Mouse (Mus musculus): ENCODE data around the gene Gabarapl2.
A peak's percentile ranks its signal among the peaks of the same experiment; 100 is the strongest.

Gene Gabarapl2

DNA sequence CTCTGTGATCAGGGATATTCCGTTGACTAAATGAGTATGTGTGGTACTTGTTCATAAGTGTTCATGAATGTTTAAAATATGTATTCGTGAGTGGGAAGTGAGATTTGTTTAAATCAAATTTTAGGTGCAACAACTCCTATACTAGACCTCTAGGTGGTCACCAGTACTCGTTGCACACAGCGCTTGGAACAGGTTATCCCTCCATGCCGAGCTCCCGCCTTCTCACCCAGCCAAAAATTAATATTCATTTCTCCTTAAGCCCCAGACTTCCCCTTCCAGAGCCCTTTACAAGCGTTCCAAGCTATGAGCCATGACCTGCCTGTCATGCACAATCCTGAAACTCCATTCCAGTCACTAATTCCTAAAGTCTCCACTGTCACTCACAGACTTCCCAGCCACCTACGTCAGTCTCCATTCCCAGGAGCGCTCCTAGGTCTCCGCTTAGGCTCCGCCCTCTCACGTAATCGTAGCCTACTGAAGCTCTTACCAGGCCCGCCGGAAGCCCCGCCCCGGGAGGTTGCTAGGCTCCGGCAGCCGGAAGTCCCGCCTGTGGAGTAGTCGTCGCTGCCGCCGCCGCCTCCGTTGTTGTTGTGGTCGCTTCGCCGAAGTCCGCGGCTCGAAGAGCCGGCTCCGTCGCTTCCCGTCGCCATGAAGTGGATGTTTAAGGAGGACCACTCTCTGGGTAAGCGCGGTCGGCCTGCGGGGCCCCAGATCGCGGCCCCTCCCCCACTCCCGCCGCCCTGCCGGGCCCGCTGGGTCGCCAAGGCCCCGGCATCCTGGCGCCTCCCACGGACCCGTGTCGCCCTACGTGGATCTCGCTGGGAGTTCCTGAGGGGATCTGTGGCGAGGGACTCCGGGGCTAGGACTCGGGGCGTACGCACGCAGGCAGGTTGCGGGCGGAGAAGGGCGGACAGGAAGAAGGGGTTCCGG is at the start of gene Gabarapl2:
Gabarapl2 (plus strand) TSS at position 533 of the 930 bp plus-strand sequence.
- peak; percentile 99 for DNase-seq

DNA sequence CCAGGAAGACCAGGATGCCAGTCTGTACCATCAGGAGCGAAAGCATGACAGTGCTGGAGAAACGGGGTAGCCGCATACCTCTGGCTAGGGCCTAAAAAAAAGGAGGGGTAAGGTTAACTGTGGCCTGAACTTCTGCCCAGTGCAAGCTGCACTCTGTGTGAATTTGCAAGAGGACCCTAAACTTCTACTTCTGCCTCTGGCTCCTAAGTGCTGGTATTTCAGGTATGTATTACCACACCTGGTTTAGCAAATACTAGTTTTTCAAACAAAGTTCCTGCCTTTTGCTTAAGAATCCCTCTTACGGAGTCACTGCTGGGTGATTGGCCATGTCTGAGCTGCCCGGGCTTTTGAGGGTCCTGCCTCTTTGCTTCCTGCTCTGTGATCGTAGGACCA is 49.6 kb upstream of the Gabarapl2 start:
- DNase-seq = no peak

- DNase-seq = no peak
These were observed 48.5 kb upstream of the Gabarapl2 start for GRCm38 (mm10) chr8:111891983-111892382.

DNA sequence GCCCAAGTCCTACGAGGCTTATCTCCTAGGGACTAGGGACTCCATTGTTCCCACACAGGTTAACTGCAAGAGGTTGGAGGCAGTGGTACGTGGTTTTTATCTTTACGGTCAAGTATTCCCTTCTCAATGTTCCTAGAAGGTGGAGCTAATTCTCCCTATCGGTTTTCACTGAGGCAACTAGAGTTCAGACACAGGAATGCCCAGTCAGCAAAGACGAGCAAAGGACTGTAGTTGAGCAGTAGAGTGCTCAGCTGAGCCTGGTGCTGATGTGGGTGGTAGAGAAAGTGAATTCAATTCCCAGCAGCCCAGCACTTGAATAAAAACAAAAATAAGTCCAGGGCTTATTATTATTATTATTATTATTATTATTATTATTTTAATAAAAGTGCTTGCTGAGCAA is 47.9 kb upstream of the Gabarapl2 start:
- DNase-seq = no peak

- no peak for DNase-seq
These were observed 45.5 kb upstream of the Gabarapl2 start for GRCm38 (mm10) chr8:111894955-111895354.

- DNase-seq = no peak
These were observed 41.9 kb upstream of the Gabarapl2 start for GRCm38 (mm10) chr8:111898586-111898985.

DNA sequence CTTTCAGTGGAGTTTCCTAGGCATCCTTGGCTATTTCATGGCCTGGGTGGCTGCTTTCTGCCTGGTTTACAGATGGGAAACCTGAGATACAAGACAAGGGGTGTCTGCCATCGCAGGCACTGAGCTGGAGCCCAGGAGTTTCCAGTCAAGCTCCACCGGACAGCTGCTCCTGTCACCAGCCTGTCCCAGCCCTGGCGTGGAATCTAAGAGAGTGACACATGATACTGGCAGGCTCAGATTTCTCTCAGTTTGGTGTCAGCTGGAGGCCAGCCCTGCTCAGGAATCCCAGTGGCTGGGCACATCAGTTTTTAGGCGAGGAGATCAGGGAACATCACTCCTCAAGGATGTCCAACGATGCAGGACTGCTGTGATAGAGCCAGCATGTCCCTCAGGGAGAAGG is 38.4 kb upstream of the Gabarapl2 start:
- no peak for DNase-seq

- no peak for DNase-seq
These were observed 34.9 kb upstream of the Gabarapl2 start for GRCm38 (mm10) chr8:111905500-111906121.

DNA sequence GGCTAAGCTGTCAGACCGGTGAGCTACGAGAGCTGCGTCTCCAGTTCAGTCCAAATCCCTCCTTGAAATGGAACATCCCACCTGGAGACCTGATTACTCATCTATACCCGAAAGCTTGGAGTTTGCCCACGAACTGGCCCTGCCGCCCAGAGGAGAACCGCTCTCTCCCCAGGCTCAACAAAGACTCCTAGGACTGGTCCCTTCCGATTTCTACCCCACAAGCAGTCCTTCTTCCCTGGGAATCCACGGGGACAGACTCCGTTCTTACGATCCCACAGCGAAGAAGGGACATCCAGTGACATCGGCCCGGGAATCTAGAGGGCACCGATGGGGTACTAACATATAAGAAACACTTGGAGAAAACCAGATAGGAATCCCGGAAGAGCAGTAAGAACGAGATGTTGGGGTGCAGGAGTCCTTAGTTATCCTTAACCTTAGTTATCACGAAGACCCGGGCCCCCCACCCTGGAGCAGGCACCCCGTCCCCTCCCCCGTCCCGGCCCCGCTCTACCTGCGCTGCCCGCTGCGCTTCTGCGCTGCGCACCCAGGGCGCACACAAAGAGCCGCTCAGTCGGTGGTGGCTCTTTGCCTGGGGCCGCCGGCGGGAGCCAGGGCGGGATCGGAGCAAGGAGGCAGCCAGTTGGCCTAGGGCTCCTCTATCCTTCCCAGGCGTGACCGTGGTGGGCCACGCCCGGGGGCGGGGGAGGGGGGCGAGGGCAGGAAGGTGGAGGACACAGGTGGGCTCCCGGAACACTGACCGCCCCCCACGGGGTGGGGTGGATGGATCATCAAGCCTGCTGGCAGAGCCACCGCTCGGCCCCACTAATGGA is 30.7 kb upstream of the Gabarapl2 start, which contains the start of gene Chst5:
Chst5 (minus strand) TSS at position 827 of the 830 bp plus-strand sequence.
- DNase-seq = no peak

GRCm38 (mm10) chr8:111911572-111911971 is 28.9 kb upstream of the Gabarapl2 start:
- no peak for DNase-seq

DNA sequence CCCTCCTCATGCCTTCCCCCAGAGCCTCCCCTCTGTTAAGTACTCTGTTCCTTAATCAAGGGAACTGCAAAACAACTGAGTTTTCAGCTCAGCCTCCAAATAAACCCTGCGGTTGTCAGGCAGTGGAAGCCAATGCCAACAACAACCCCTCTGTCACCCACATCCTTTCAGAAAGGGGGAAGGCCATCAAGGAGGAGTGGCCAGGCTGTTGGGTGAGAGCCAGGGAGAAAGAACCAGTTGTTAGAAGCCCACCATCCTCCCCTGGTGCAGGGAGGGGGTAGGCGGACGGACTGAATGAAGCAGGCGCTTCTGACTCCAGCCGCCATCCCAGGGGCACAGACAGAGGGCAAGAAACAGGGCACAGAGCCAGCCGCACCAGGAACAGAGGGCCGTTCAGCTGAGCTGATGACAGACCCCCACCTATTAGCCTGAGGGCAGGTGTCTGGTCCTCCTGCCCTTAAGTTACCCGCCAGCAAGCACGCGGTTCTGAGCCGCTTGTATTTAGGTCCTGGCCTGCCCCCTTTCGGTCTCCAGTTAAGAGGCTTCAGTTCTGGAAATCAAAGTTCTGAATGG is 27.6 kb upstream of the Gabarapl2 start:
- no peak for DNase-seq

DNA sequence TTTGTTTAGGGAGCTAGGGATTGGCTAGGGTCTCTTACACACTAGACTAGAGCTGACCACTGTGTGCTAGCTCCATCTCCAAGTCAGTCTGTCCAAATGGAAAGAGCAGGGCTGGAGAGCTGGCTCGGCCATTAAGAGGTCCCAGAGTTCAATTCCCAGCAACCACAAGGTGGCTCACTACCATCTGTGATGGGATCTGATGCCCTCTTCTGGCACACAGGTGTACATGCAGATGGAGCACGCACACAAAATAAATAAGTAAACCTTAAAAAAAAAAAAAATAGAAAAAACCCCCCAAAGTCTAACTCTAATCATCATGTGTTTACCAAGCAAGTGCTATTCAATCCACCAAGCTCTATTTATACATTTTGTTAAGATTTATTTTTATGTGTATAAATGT is 20.8 kb upstream of the Gabarapl2 start:
- DNase-seq = no peak

- DNase-seq = no peak
These were observed 19.5 kb upstream of the Gabarapl2 start for GRCm38 (mm10) chr8:111920971-111921370.

- peak; percentile 77 for DNase-seq
These were observed 17.1 kb upstream of the Gabarapl2 start for GRCm38 (mm10) chr8:111923383-111923804.

GRCm38 (mm10) chr8:111924976-111925375 is 15.5 kb upstream of the Gabarapl2 start:
- no peak for DNase-seq

DNA sequence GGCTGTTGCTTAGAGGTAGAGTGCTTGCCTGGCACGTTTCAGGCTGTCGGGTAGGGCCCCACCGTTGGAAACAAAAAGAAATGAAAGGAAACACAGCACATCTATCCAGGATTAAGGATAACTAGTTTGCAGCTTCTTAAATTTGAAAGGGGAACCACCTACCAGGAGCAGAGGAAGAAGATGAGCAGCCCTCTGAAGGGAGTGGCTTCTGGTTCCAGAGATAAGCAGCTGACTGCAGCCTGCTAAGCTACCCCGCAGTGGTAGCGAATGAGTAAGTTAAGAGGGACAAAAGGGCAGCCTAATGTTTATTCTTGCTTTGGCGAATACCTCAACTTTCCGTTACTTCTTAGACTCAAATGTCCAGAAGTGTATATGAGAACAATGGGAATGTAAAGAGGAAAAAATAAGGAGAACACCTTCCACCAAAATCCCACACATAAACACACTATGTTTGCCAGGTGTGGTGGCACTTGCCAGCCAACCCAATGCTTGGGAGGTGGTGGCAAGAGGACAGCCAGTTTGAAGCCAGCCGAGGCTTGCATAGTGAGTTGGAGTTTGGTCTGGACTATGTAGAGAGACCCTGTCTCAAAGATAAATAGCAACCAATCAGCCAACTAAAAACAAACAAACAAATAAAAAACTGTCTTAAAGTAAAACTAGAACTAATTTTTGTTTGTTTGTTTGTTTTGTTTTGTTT is 10.7 kb upstream of the Gabarapl2 start:
- no peak for DNase-seq

- DNase-seq = no peak
These were observed 8.8 kb upstream of the Gabarapl2 start for GRCm38 (mm10) chr8:111931721-111932120.

DNA sequence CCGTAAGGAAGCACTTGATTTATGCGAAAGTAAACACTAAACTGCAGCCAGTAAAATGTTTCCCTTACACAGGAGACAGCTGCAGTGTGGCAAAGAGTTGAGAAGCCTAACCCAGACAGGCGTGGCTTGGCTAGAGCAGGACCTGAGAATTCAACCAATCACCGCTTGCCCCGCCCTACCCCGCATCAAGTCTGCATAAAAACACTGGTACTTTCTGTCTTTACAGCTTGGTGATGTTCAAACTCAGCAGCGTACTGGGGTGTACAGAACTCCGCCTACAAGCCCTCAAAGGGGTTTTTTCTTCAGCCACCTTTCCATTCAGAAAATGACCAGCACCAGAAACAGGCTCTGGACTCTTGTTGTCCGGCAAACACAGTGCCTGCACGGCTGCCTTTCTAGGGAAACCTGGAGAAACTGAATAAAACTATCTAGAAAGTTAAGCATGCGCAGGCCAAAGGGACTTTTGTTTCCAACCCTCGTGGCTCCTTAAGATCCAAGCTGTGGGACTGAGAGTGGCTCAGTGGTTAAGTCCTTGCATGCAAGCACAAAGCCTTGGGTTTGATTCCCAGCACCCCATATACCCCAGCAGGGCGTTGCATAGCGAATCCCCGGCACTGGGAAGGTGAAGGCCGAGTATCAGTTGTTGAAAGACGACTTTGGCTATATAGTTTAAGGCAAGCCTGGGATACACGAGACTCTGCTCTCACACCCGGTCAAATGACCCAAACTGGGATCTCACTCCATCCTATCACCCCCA is 7.7 kb upstream of the Gabarapl2 start:
- peak; percentile 87 for DNase-seq

DNA sequence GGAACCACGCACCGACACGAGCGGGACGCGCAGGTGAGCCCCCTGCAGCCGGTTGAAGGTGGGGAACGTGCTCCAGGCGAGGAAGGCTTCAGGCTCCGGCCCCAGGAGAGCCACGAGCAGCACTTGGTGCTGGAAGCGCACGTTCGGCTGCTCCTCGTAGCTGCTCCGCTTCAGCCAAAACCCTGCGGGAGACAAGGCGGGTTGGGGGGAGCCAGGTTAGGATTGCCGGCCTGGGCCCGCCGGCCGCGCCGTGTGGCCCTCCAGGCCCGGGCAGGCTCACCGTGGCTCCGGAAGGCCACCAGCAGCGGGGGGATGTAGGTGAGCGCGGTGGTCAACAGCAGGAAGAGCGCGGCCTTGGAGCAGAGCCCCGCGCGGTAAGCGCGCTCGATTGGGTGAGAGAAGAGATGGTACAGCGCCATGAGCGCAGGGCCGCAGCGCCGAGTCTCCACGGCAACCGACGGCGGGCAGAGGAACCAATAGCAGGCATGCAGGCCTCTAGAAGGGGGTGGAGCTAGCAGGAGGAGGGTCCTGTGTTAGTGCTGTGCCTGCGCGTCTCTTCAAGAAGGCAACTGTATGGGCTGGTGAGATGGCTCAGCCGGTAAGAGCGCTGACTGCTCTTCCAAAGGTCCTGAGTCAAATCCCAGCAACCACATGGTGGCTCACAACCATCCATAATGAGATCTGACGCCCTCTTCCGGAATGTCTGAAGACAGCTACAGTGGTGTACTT is 7.0 kb upstream of the Gabarapl2 start, which contains the start of gene Tmem231:
Tmem231 (minus strand) TSS at position 534 of the 729 bp plus-strand sequence.
- peak; percentile 96 for DNase-seq

DNA sequence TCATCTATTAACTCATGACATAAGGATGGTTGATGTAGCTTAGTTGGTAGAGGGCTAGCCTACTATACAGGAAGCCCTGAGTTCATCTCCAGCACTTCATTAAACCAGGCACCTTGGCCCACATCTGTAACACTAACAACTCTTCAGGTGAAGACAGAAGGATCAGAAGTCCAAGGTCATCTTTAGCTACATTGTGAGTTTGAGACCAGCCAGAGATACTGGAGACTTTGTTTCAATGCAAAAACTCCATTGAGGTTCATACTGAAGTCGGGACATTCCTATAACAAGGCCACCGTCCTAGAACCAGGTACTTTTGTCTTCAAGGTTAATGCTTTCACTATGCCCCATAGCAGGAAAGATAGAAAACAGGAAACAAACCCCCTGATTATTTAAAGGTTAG is 6.3 kb upstream of the Gabarapl2 start:
- no peak for DNase-seq
